Mouse (Mus musculus) testis, postnatal 14 days (tissue): ENCODE data around the gene Prrc2b.
A peak's percentile ranks its signal among the peaks of the same experiment; 100 is the strongest.

ENCODE experiments used
- DNase-seq: peaks from one replicate; pipeline ENCODE4 v3.0.0; 2021; ENCODE audit warnings: low spot score

Prrc2b gene

GRCm38 (mm10) chr2:32162102-32162501 is 11.2 kb downstream of the Prrc2b start:
- no peak for DNase-seq

- DNase-seq: no peak
Observed at GRCm38 (mm10) chr2:32162646-32163045, 11.8 kb downstream of the Prrc2b start.

GRCm38 (mm10) chr2:32163057-32163456 is 12.2 kb downstream of the Prrc2b start:
- DNase-seq: no peak

GRCm38 (mm10) chr2:32164503-32164902 is 13.6 kb downstream of the Prrc2b start:
- DNase-seq: no peak

GRCm38 (mm10) chr2:32165040-32165800 is 14.3 kb downstream of the Prrc2b start:
- DNase-seq: no peak

- DNase-seq: no peak
Observed at GRCm38 (mm10) chr2:32166581-32166980, 15.7 kb downstream of the Prrc2b start.

GRCm38 (mm10) chr2:32167034-32167770 is 16.3 kb downstream of the Prrc2b start:
- DNase-seq: no peak

GRCm38 (mm10) chr2:32167819-32168218 is 16.9 kb downstream of the Prrc2b start:
- DNase-seq: no peak

- DNase-seq: no peak
Observed at GRCm38 (mm10) chr2:32169292-32169691, 18.4 kb downstream of the Prrc2b start.

- DNase-seq: no peak
Observed at GRCm38 (mm10) chr2:32170010-32170409, 19.1 kb downstream of the Prrc2b start.

- DNase-seq: no peak
Observed at GRCm38 (mm10) chr2:32171658-32172433, 21.0 kb downstream of the Prrc2b start.

GRCm38 (mm10) chr2:32174170-32174741 is 23.4 kb downstream of the Prrc2b start:
- no peak for DNase-seq

- no peak for DNase-seq
Observed at GRCm38 (mm10) chr2:32175051-32175466, 24.2 kb downstream of the Prrc2b start.

- no peak for DNase-seq
Observed at GRCm38 (mm10) chr2:32175508-32175907, 24.6 kb downstream of the Prrc2b start.

- no peak for DNase-seq
Observed at GRCm38 (mm10) chr2:32176848-32177247, 26.0 kb downstream of the Prrc2b start.

- DNase-seq: no peak
Observed at GRCm38 (mm10) chr2:32177397-32178060, 26.6 kb downstream of the Prrc2b start.

- no peak for DNase-seq
Observed at GRCm38 (mm10) chr2:32179363-32179762, 28.5 kb downstream of the Prrc2b start.

GRCm38 (mm10) chr2:32180127-32180526 is 29.2 kb downstream of the Prrc2b start:
- no peak for DNase-seq

- DNase-seq: no peak
Observed at GRCm38 (mm10) chr2:32181364-32181763, 30.5 kb downstream of the Prrc2b start.

GRCm38 (mm10) chr2:32182119-32182518 is 31.2 kb downstream of the Prrc2b start:
- DNase-seq: no peak

GRCm38 (mm10) chr2:32182676-32183296 is 31.9 kb downstream of the Prrc2b start:
- peak; percentile 53 for DNase-seq
